Mouse (Mus musculus) right cerebral cortex, postnatal 10 days (tissue): ENCODE data around the gene Il9r.
A peak's percentile ranks its signal among the peaks of the same experiment; 100 is the strongest.

Source experiments
- DNase-seq, 2 experiments: peaks; one replicate each; pipeline ENCODE4 v3.0.0; 2021; ENCODE audit warnings: low spot score in 2 of 2

The Il9r gene

DNA sequence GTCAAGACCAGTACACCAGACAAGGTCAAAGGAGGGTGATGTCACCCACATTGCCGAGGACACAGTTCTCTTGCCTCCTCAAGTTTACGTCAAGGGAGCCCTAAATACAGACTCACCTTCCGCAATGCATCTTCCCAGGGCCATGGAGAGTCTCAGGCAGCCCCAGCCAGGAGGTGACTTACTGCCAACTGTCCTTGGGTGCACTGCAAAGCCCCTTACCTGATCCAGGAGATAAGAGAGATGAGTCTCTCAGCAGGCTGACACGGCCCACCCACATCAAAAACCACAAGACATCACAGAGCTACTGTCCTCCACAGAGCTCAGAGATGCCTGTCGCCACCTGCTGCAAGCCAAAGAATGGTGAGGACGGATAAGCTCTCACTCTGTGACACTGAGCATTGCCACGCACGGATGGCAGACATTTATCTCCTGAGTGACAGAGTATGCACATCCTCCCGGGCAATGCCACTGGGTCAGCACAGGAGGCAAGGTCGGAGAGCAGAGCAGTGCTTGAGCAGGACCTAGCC is at the start of gene Il9r:
Il9r (minus strand) TSS at position 205 of the 527 bp plus-strand sequence.
- DNase-seq, result peak in 1 of 2 experiments; percentile 6

DNA sequence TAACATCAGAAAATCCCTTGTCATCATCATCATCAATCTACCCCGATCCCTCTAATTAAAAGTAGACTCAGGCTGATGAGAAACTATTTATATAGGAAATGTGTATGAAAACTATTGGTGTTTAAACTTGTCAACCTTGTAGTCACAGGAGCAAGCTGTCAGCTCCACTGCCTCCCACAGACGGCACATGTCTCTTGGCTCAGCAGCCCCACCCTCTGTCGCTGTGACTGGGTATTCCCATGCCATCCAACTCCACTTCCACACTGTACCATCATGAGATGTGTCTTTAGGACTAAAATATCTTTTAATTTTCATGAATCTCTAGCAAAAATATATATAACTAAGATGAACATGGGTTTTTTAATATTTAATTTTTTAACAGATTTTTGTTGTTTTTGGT is 48.3 kb upstream of the Il9r start:
- DNase-seq, result no peak

- DNase-seq, result no peak
These were observed 47.0 kb upstream of the Il9r start for GRCm38 (mm10) chr11:32247068-32247467.

DNA sequence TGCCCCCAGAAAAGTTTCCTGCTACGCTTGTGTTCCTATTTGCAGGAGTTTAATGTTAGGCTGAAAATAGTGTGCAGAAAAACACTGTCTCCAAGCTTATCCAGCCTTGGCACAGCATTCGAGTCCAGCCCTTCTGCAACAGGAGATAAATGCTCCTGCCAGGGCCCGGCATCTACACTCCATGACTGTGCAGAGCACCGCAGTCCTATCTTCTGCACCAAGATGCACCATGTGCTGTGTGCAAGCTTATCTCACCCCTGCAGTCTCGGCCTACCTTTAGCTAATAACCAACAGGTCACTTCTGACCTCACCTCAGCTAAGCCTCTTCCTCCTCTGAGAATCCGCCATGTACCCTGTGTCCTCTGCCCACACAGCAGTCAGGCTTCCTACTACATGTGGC is 45.5 kb upstream of the Il9r start:
- DNase-seq, result no peak

DNA sequence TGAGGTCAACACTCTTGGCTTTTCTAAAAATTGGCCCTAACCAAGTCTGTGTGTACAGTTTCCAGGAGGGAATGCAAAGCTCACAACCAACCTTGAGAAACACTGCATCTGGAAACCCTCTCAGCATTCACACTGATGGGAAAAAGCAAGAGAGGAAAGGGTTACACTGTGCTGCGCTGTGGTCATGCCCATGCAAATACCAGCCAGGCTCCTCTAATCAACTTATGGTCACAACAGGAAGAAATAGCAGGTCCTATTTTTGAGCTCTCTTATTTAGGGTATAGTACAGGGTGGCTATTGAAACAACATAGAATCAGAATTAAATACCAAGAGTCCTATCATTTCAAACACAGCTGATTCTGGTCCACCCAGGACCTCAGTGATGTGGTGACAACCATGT is 44.5 kb upstream of the Il9r start:
- DNase-seq, result no peak

- DNase-seq, result no peak
These were observed 44.0 kb upstream of the Il9r start for GRCm38 (mm10) chr11:32244064-32244463.

GRCm38 (mm10) chr11:32243205-32243955 is 43.3 kb upstream of the Il9r start:
- DNase-seq, result peak in 1 of 2 experiments; percentile 71

- DNase-seq, result no peak
These were observed 42.1 kb upstream of the Il9r start for GRCm38 (mm10) chr11:32242209-32242608.

DNA sequence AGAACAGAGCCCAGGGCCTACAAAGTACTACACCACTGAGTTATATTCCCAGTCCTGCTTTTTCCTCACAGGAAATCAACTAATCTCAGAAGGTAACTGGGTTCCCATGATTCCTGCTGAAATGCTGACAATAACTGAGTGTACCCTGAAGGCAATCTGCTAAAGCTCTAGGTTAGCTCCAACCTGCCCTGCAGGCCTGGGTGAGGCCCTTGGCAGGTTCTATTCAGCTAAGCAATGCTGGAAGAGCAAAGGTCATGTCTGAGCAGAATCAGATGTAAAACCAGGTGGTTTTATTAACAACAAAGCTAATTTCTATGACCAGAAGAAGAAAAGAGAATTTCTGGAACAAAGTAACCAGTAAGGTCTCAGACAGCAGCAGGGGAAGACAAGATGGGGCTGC is 41.3 kb upstream of the Il9r start:
- DNase-seq, result no peak

GRCm38 (mm10) chr11:32238093-32238860 is 38.2 kb upstream of the Il9r start:
- peak in 1 of 2 experiments; percentile 74 for DNase-seq

DNA sequence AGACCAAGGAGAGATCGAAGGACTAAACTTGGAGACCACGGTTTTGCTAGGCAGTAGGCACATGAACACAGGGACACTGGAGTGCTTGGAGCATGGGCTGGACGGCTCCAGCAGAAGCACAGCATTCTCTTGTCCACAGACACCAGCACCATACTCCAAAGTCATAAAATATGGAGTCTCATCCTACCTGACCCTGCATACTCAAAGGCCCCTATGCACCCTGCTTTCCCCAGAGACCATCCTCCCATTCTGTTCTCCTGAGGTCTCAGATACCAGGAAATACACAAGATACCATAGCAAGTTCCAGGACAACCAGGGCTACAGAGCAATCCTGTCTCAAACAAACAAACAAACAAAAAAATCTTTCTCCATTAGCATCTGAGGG is 37.3 kb upstream of the Il9r start:
- DNase-seq, result peak in 1 of 2 experiments; percentile 29

DNA sequence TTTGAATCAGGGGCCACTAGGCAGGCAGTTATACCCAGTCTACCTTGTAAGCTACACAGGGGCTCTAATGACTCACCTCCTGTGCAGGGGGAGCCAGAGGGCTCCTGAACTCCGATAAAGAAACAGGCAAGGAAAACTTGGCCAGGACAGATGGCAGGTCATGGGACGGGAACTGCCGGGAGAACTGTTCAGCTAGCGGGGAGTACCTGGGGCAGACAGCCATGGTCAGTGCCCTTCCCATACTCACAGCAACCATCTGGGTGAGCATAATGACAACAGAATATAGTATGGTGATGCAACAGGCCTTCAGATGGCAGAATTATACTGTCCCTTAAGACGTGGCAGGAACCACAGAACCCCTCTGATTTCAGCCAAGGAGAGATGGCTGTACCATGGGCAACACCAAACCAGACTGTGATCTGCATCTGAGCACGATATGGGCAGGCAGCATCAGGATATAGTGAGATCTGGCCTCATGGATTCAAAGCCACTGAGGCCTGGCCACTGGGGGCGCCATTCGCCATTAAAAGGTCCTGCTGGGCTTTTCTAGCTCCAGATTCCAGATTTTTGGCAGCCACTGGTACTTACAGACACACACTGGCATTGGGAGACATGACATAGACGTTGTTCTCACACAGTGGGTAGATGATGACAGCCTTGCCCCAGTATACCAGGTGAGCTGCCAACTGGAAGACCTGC is 36.8 kb upstream of the Il9r start:
- DNase-seq, result peak in 1 of 2 experiments; percentile 75

DNA sequence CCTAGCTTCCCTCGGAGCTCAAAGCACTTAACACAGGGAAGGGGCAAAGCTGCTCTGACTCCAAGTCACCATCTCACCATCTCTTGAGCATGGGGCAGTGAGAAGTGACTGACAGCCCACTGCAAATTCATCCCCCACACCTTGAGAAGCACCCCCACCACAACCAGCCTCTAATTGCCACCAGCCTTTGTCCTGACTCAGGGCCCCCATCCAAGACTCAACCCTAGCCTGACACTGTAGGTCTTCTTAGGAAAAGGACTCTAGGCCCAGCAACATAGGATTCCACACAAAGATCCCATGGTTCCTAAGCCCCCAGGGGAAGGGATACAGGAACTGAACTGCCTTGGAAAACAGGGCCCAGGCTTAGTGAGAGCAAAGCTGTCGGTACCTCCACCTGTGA is 36.1 kb upstream of the Il9r start:
- DNase-seq, result peak in 1 of 2 experiments; percentile 45

DNA sequence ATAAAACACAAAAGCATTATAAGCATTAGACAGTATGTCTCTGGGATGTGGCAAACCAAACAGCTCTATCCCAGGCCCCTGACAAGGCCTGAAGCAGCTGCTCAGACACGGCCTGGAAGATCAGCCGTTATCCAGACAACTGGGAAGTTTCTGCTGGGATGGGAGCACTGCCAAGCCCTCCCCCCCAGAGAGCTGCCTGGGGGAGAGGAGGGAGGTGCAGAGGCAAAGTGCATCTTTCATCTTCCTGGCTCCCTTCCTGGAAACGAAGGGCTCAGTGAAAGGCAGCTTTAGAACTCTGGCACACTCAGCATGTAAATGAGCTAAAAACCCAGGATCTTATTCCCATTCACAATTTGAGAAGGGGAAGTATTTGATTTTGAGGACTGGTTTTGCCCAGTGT is 35.6 kb upstream of the Il9r start:
- DNase-seq, result peak; percentile 90 to 91

- peak in 1 of 2 experiments; percentile 37 for DNase-seq
These were observed 34.9 kb upstream of the Il9r start for GRCm38 (mm10) chr11:32234816-32235485.

GRCm38 (mm10) chr11:32233895-32234294 is 33.8 kb upstream of the Il9r start:
- peak; percentile 75 to 78 for DNase-seq

- DNase-seq, result peak in 1 of 2 experiments; percentile 35
These were observed 32.8 kb upstream of the Il9r start for GRCm38 (mm10) chr11:32232848-32233247.

DNA sequence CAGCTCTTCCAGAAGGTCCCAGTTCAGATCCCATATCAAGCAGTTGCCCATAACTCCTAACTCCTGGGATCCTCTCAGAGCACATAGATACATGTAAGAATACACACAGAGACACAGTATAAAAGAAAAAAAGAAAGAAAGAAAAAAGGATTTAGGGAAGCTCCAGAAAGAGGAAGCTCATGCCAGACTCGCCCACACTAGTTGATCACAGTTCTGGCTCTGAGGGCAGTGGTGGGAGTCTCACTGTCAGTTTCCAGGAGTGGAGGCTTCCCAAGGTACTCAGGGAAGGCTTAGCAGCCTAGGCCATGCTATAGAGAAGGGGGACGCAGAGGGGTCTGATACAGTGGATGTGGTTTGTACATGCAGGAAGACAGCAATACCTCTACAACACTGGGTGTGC is 31.0 kb upstream of the Il9r start:
- DNase-seq, result peak in 1 of 2 experiments; percentile 43

- peak in 1 of 2 experiments; percentile 63 for DNase-seq
These were observed 30.1 kb upstream of the Il9r start for GRCm38 (mm10) chr11:32230220-32230619.

- no peak for DNase-seq
These were observed 28.3 kb upstream of the Il9r start for GRCm38 (mm10) chr11:32228292-32228845.

DNA sequence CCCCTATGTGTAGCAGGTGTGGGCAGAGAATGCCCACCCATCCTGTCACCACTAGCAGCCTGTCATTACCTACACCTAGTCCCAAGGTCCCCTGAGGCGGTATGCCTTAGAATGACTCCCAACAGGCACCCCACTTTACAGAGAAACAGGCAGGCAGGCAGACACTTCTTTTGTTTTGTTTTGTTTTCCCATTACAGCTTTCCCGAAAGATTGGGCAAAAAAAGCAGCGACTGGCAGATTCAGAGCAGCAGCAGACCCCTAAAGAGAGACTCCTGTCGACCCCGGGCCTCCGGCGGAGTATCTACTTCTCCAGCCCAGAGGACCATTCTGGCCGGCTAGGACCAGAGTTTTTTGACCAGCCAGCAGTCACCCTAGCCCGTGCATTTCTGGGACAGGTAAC is 27.5 kb upstream of the Il9r start:
- DNase-seq, result peak in 1 of 2 experiments; percentile 28
